Mouse (Mus musculus) erythroblast, adult 5-6 weeks (primary cell): ENCODE measurements at regions not wholly inside any gene's neighbourhood (a gene's known extent, or its start where the extent isn't known, plus 50 kb on each side); places are given as distances from the start of the nearest gene placed in this dataset.

Experiments
- ATAC-seq: replicated peaks from 2 replicates; pipeline ENCODE4 v1.8.0; 2016; ENCODE audit warnings: moderate number of reproducible peaks, mild to moderate bottlenecking, moderate TSS enrichment, inconsistent platforms; ENCODE audit not compliant: poor library complexity, low FRiP score, severe bottlenecking

DNA sequence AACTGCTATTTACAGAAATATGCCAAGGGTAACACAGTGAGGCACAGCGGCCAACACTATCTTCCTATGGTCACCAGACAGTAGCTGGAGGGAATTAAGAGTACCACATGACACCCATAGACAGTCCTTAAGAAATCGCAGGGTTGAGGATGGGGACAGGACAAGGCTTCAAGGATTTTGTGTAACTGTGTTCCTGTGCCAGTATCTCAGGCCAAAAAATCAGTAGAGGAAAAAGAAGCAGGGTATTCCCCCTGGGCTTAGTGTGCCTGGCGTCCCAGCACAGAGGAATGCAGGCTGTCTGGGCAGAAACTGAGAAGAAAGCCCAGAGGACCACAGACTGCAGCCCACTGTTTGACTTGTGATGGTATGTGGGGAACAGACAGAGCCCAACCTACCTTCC is 147.3 kb downstream of the Ptger3 start:
- ATAC-seq = no peak

DNA sequence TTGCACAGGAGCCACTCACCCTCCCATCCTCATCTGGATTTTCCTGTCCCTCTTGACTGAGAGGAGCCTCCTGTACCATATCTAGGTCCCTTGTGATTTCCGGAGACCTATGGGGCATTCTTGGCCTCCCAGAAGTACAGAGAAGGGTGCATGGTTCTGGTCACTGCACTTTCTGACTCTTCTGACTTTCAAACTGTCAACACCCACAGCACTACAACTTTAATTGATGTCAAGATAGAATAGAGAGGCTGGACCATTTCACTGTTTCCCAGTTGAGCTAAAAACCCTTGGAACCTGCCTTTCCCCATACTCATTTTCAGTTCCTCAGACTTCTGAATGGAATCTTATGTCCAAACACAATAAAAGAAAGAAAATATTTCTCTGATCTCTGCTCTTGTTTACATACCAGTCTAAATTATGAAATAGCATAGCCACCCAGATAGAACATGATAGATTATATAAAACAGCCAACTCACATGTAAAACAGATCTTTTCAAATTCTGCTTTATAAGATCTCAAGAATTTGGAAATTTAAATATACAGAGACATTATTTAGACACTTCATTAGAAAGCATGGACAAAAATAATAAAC is 144.2 kb downstream of the Ptger3 start:
- ATAC-seq = no peak

DNA sequence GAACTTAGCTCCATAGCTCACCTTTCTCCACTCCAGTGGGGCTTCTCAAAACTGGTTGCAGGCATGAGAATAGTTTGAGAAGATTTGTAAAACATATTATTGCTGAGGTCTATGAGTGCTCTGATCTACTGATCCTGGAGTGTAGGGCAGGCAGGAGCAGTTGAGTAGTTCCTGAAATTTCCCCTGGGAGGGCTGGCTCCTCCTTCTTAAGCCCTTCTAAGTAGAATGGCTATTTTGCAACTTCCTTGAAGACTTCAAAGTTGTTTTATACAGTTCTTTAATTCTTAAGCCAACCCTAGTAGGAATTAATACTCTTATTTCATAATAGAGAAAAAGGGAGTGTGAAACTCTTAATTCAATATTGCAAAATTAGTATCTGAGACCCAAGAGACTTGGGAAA is 133.3 kb downstream of the Ptger3 start:
- no peak for ATAC-seq

DNA sequence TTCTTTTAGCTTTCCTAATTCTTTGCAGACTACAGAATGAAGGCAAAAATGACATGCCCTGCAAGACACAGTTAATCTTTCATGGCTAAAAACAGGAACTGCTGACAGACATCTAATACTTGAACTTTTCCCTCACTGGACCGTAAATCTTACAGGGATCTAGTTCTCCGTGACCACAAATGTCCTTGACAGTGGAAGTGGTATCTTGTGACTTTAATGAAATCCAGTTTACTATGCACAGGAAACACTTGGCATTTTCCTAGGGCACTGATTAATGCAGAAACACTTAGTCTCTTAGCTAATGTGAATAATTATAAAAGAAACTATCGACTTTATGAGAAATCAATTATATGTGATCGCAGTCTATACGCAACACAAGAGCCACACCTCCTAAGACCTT is 131.8 kb downstream of the Ptger3 start:
- no peak for ATAC-seq

DNA sequence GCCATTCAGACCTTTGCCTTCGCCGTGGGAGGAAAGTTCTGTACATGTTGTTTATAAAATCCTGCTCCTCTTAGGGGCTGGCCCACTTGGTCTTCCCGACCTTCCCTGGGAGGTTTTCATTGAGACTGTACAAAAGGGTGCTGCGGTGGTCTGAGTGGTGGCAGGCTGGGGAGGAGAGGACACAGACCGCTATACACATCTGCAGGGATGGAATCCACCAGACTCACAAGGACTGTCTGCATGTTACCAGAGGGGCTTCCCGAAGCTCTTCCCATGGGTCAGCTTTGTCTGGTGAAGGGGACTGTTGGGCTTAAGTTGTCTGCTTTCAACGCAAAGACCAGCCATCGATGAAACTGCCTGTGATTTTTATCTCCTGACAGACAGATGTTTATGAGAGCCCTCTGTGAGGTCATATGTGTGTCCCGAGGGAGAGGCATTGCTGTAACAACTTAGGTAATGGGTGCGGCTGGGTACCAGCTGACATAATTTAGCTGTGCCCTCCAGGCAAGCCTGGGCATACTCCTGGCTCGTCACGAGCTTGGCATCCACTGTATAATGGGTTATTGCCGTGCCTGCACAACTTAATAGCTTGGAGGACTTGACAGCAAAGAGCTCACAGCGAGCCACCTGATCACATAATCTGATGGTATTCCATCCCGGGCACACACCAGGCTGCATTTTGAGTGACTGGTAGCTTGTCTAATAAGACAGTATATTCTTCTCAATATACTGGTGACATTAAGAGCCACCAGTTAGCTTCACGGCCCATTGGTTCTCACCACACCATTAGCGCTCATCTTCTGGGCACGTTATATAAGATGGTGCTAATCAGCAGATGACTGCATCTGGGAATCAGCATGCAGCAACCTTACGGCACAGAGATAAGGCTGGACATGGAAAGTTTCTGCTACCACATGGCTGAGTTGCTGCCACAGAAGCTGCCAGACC is 128.7 kb downstream of the Ptger3 start:
- no peak for ATAC-seq
